Mouse (Mus musculus) gastrocnemius, postnatal 4 days (tissue): Measurements from ENCODE around the gene Ccdc180. TPM values are rescaled to one million over a fixed set of nuclear protein-coding genes. Genes with fewer than 3 reads are reported as not detected.

Experiments used
- DNase-seq, 2 experiments: peaks; one replicate each; pipeline ENCODE4 v3.0.0; 2021 to 2022; ENCODE audit warnings: low spot score in 2 of 2, mixed read lengths in 2 of 2
- long read RNA-seq, 2 experiments: library from polyadenylated mRNA; stranded (forward); transcript quantifications; one replicate each; pipeline ENCODE4 v2.0.0; 2021
- total RNA-seq, 2 experiments: library from RNA; stranded (reverse); gene quantifications; 2 replicates each; pipeline ENCODE4 v1.2.3; 2021

Gene Ccdc180
- not detected for total RNA-seq
- long read RNA-seq, experiment 1, result 0 reads
- long read RNA-seq, experiment 2, result 0 reads

DNA sequence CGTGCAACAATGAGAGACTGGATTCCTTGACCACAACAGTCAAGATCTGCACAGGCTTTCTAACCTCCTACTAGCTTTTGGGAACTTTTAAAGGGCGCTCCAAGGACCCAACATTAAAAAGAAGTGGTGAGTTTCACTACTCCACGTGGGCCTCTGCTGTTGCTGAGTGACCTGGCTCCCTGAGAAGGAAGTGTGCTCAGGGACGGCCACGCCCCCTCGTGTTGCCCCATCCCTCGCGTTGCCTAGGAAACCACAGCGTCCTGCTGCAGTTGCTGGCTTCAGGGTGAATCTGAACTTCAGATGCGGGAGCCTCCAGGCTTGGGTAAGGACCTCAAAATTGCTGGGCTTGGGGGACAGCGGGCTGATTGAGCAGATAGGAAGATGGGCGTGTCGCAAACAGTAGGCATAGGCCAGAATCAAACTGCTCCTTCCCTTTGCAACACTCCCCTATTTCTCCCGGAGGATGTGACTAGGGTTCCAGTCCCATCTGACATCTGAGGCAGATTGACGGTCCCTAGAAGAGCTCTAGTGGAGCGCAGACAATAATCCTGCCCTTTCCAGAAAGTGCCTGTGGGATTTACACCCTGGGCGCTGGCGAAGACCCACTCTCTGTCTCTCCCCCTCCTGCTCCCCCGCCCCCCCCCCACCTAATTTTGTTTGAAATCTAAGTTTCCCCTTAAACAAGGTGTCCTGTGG is at the start of gene Ccdc180:
Gene Ccdc180 (plus strand): TSS at position 238 of the 696 bp plus-strand sequence.
- DNase-seq, result peak in 1 of 2 experiments; percentile 46

- no peak for DNase-seq
Observed at GRCm38 (mm10) chr4:45844355-45844754, 45.7 kb upstream of the Ccdc180 start.

GRCm38 (mm10) chr4:45846263-45846662 is 43.8 kb upstream of the Ccdc180 start:
- no peak for DNase-seq

GRCm38 (mm10) chr4:45848109-45848824 is 41.8 kb upstream of the Ccdc180 start, which contains the start of gene Stra6l:
Gene Stra6l, plus strand, starts transcription at chr4:45848664.
- DNase-seq, result no peak

DNA sequence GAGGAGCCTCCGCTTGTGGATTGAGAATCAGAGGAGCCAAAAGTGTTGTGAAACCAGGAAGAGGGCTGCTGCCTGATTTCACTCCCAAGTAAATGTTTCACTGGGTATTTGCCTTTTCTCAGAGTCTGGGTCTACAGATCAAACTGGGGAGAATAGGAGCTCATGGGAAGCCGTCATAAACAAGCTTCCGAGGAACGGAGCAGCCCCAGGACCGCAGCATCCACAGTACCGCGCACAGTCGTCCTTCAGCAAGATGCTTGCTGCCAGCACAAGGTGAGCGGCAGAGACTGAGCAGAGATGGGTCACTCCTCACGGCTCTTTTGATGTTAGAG is 41.3 kb upstream of the Ccdc180 start:
- DNase-seq, result no peak

GRCm38 (mm10) chr4:45849419-45849818 is 40.7 kb upstream of the Ccdc180 start:
- DNase-seq, result no peak

DNA sequence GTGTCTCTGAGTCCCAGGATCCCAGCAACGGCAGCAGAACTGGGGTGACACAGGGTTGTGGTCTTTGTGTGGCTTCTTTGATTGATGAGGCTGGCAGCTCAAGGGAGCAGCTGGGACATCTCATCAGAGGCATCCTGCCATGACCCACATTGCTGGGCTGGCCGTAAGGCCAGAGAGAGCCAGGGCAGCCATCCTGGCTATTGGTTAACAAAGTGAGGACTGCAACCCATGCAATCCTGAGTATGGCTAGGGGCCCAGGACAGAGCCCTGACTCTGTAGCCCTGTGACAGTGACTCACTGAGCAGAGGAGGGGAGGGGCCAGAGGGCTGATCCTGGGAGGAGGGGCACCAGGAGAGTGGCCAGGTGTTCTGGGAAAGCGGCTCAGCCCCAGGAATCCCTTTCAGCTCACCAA is 38.5 kb upstream of the Ccdc180 start:
- no peak for DNase-seq

DNA sequence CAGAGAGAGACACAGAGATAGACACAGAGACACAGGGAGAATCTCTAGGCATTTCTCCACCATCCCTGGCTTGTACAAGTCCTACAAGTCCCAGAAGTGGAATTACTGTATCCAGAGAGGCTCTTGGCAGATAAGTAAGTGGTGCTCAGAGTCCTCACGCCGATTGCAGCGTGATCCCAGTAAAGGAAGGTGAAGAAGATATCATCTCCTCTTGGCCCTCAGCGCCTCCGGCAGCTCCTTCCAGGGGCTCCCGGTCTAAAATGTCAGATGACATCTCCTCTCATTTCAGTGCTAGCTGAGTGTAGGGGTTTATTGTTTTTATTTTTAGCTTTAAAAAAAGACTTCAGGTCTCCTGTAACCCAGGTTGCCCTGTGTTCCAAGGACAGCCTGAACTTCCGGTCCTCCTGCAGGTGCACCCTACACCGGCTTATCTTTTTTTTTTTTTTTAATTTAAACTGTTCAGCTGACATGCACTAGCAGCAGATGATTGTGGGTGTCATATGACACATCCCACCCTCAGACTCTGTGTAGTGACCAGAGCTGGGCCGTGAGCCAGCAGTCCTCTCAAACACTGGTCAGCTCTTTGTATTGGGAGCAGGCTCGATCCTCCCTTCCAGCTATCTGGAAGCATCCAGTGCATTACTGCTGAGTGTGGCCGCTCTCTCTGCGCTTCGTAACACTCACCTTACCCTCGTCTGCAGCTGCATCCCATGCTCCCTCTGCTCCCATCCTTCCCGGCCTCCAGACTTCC is 36.4 kb upstream of the Ccdc180 start:
- DNase-seq, result no peak

DNA sequence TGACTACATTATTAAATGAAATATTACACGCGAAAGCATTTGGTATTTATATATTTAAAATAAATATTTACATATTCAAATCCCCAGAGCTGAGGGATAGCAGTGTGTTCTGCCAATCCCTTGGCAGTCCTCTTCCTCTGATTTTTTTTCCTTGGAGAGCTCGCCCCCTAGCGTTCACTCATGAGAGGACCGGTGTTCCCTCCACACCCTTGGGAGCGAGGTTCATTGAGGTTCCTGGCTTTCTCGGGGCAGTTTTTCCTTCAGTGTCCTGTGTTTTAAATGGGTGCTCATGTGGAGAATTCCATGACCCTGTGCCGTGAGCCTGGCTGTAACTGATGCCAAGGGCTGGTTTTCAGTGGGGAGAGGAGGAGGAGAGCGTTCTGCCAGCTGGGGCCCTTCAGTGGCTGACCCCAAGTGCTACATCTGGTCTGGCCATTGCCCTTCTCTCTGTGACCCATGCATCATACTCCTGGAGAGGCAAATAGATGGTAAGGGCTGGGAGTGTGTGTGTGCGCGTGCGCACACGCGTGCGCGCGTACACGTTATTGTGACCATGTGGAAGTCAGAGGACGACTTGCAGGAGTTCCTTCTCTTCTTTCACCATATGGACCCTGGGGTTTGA is 34.2 kb upstream of the Ccdc180 start:
- peak; percentile 58 to 60 for DNase-seq

DNA sequence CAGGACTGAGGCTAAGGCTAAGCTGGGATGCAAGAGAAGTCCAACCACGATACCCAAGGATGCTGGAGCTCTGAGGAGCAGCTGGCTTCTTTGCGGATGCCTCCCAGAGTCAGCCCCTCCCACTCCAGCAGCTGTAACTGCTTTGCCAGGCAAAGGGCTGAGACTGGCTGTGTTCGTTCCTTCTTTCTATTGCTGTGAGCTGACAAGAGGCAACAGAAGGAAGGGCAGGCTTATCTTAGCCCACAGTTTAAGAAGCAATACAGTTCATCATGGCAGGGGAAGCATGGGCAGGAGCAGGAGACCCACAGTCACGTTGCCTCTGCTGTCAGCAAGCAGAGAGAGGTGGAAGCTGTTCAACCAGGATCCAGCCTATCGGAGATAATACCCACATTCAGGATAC is 28.9 kb upstream of the Ccdc180 start:
- DNase-seq, result no peak

- no peak for DNase-seq
Observed at GRCm38 (mm10) chr4:45867416-45867815, 22.7 kb upstream of the Ccdc180 start.

- no peak for DNase-seq
Observed at GRCm38 (mm10) chr4:45869021-45869815, 20.9 kb upstream of the Ccdc180 start.

GRCm38 (mm10) chr4:45872147-45872546 is 18.0 kb upstream of the Ccdc180 start:
- DNase-seq, result no peak

- DNase-seq, result no peak
Observed at GRCm38 (mm10) chr4:45878929-45879328, 11.2 kb upstream of the Ccdc180 start.

DNA sequence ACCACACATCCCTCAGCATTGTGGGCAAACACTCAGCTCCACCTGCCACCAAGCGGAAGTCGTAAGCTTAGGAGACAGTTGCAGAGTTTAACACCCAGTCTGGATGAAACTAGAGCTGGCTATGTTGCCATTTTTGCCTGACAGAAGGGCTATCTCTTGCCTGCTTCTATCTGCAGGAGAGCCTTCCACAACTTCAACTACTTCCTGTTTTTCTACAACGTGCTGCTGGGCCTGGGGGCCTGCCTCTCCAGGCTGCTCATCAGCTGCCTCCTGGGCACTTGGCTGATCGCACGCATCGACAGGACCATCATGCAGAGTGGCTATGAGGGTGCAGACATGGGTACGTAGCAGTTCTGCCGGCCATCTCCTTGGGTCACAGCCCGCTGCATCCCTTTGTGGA is 7.6 kb upstream of the Ccdc180 start:
- no peak for DNase-seq

GRCm38 (mm10) chr4:45883250-45883649 is 6.9 kb upstream of the Ccdc180 start:
- DNase-seq, result no peak

- no peak for DNase-seq
Observed at GRCm38 (mm10) chr4:45889487-45889886, 616 bp upstream of the Ccdc180 start.

- DNase-seq, result no peak
Observed at GRCm38 (mm10) chr4:45896425-45897081, 6.5 kb downstream of the Ccdc180 start.

GRCm38 (mm10) chr4:45898413-45898812 is 8.3 kb downstream of the Ccdc180 start:
- DNase-seq, result no peak

DNA sequence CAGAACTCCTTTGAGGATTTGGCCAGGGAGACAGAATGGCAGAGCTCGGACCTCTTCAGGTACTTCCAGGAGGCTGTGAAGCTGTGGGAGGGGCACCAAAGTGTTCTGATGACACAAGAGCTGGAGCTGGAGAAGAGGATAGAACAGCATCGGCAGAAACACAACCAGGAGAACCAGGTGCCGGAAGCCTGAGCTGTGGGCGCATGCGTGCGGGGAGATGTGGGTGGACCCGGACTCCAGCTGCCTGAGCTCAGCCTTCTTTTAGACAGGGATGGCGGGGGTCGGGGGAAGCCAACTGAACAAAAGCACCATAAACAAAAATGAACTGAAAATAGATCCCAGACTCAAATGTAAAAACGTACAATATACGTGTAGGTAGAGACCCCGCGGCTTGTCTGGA is 19.2 kb downstream of the Ccdc180 start:
- DNase-seq, result no peak
